Mouse (Mus musculus) neural tube, embryonic 11.5 days (tissue): ENCODE measurements at regions not wholly inside any gene's neighbourhood (a gene's known extent, or its start where the extent isn't known, plus 50 kb on each side); places are given as distances from the start of the nearest gene placed in this dataset.

Experiments used
- ATAC-seq: fragments of 200-750 bp; cut with Nextera tagmentation; 2 replicates; pipeline ENCODE4 v1.8.0; 2017; ENCODE audit warnings: moderate number of reproducible peaks, mild to moderate bottlenecking, moderate TSS enrichment, moderate library complexity; ENCODE audit not compliant: insufficient read depth, low FRiP score, low TSS enrichment
- DNase-seq: peaks from one replicate; pipeline ENCODE4 v3.0.0-alpha.2; 2015; ENCODE audit warnings: low spot score
- H3K27ac ChIP-seq: fragments of 300-500 bp; sonication (generic); 2 replicates; pipeline ENCODE4 v1.5.1; 2014; ENCODE audit warnings: low read depth, mild to moderate bottlenecking, low read length
- H3K27me3 ChIP-seq: fragments of 300-500 bp; sonication (generic); 2 replicates; pipeline ENCODE4 v1.6.1; 2014; ENCODE audit warnings: mild to moderate bottlenecking, low read length, mixed read lengths; ENCODE audit not compliant: control insufficient read depth, insufficient read depth
- H3K36me3 ChIP-seq: fragments of 300-500 bp; sonication (generic); 2 replicates; pipeline ENCODE4 v1.6.1; 2014; ENCODE audit warnings: mild to moderate bottlenecking, low read length, moderate library complexity, mixed read lengths; ENCODE audit not compliant: control insufficient read depth, insufficient read depth
- H3K4me1 ChIP-seq: fragments of 300-500 bp; sonication (generic); 2 replicates; pipeline ENCODE4 v1.6.1; 2014; ENCODE audit warnings: low read length, mixed read lengths; ENCODE audit not compliant: control insufficient read depth, insufficient read depth
- H3K4me2 ChIP-seq: fragments of 300-500 bp; sonication (generic); 2 replicates; pipeline ENCODE4 v1.6.1; 2014; ENCODE audit warnings: low read depth, mild to moderate bottlenecking, moderate library complexity
- H3K4me3 ChIP-seq: fragments of 300-500 bp; sonication (generic); 2 replicates; pipeline ENCODE4 v1.5.1; 2014; ENCODE audit warnings: low read depth, low read length
- H3K9ac ChIP-seq: fragments of 300-500 bp; sonication (generic); 2 replicates; pipeline ENCODE4 v1.6.1; 2014; ENCODE audit warnings: mild to moderate bottlenecking, low read length
- H3K9me3 ChIP-seq: fragments of 300-500 bp; sonication (generic); 2 replicates; pipeline ENCODE4 v1.6.1; 2016; ENCODE audit warnings: low read length; ENCODE audit not compliant: control insufficient read depth
- WGBS: fragments of 180-500 bp; shearing (Covaris S2); extraction: QIAGEN DNeasy Blood & Tissue Kit; methylation state at CpG from one replicate; pipeline ENCODE4 v1.1.7; 2014; 5-methylcytosine and 5-hydroxymethylcytosine counted together

GRCm38 (mm10) chr4:68648311-68648710 is 305.9 kb downstream of the Brinp1 start:
- Histone ChIP-seq H3K4me3 (no peak overlapping the region), H3K4me1 (no peaks in the 10 kb centered on the region), H3K9me3 (no peaks in the 10 kb centered on the region), H3K4me2 (no peak overlapping the region), H3K36me3 (no peaks in the 10 kb centered on the region), H3K27ac (no peak overlapping the region), H3K9ac (no peak overlapping the region), H3K27me3 (no peaks in the 10 kb centered on the region)
- DNase-seq: no peak
- no peak for ATAC-seq
- WGBS: 92% methylated on average over 1 of the region's 1 CpGs

GRCm38 (mm10) chr4:68633299-68633698 is 320.9 kb downstream of the Brinp1 start:
- H3K9me3 ChIP-seq: no peaks in the 10 kb centered on the region
- no peaks in the 10 kb centered on the region for H3K27me3 ChIP-seq
- WGBS: 78% methylated on average over 2 of the region's 2 CpGs
- H3K4me1 ChIP-seq: no peaks in the 10 kb centered on the region
- no peak overlapping the region for H3K27ac ChIP-seq
- DNase-seq: no peak
- H3K4me3 ChIP-seq: no peak overlapping the region
- ATAC-seq: no peak
- H3K9ac ChIP-seq: no peak overlapping the region
- H3K4me2 ChIP-seq: no peak overlapping the region
- H3K36me3 ChIP-seq: no peaks in the 10 kb centered on the region

GRCm38 (mm10) chr4:68624025-68624342 is 330.2 kb downstream of the Brinp1 start:
- H3K27me3 ChIP-seq: no peaks in the 10 kb centered on the region
- DNase-seq (no peak), ATAC-seq (peak; percentile 64; the same call in 1 of the 2 replicates)
- no peaks in the 10 kb centered on the region for H3K9me3 ChIP-seq
- H3K27ac ChIP-seq: no peak overlapping the region
- H3K4me3 ChIP-seq: no peak overlapping the region
- no peaks in the 10 kb centered on the region for H3K36me3 ChIP-seq
- no peaks in the 10 kb centered on the region for H3K4me1 ChIP-seq
- no peak overlapping the region for H3K4me2 ChIP-seq
- WGBS: 57% methylated on average over 4 of the region's 4 CpGs
- no peak overlapping the region for H3K9ac ChIP-seq

- no peak overlapping the region for H3K4me2 ChIP-seq
- H3K27me3 ChIP-seq: no peaks in the 10 kb centered on the region
- H3K9ac ChIP-seq: no peak overlapping the region
- ATAC-seq: peak; percentile 77
- 52% methylated on average over 7 of the region's 7 CpGs for WGBS
- H3K4me1 ChIP-seq: no peaks in the 10 kb centered on the region
- no peaks in the 10 kb centered on the region for H3K36me3 ChIP-seq
- H3K9me3 ChIP-seq: no peaks in the 10 kb centered on the region
- H3K4me3 ChIP-seq: no peak overlapping the region
- DNase-seq: no peak
- H3K27ac ChIP-seq: no peak overlapping the region
Measured at GRCm38 (mm10) chr4:68623125-68624024, 330.8 kb downstream of the Brinp1 start.

GRCm38 (mm10) chr4:68620585-68620984 is 333.6 kb downstream of the Brinp1 start:
- H3K27me3 ChIP-seq: no peaks in the 10 kb centered on the region
- no peak overlapping the region for H3K27ac ChIP-seq
- H3K4me3 ChIP-seq: no peak overlapping the region
- ATAC-seq: no peak
- 91% methylated on average over 3 of the region's 3 CpGs for WGBS
- no peak for DNase-seq
- no peak overlapping the region for H3K4me2 ChIP-seq
- no peaks in the 10 kb centered on the region for H3K4me1 ChIP-seq
- H3K36me3 ChIP-seq: no peaks in the 10 kb centered on the region
- no peak overlapping the region for H3K9ac ChIP-seq
- H3K9me3 ChIP-seq: no peaks in the 10 kb centered on the region

GRCm38 (mm10) chr4:68615706-68616397 is 338.3 kb downstream of the Brinp1 start:
- ATAC-seq (no peak), DNase-seq (no peak)
- Histone ChIP-seq H3K4me2 (no peak overlapping the region), H3K9ac (no peak overlapping the region), H3K4me3 (no peak overlapping the region), H3K4me1 (no peaks in the 10 kb centered on the region), H3K36me3 (no peaks in the 10 kb centered on the region), H3K27me3 (no peaks in the 10 kb centered on the region), H3K27ac (no peak overlapping the region), H3K9me3 (no peaks in the 10 kb centered on the region)
- WGBS: 86% methylated on average over 2 of the region's 2 CpGs

- ATAC-seq: no peak
Measured at GRCm38 (mm10) chr4:68612263-68613012, 341.8 kb downstream of the Brinp1 start.

GRCm38 (mm10) chr4:68595256-68595655 is 358.9 kb downstream of the Brinp1 start:
- Histone ChIP-seq H3K4me1 (no peaks in the 10 kb centered on the region), H3K4me3 (no peak overlapping the region), H3K36me3 (no peaks in the 10 kb centered on the region), H3K4me2 (no peak overlapping the region), H3K27ac (no peak overlapping the region), H3K9me3 (no peaks in the 10 kb centered on the region), H3K9ac (no peak overlapping the region), H3K27me3 (no peaks in the 10 kb centered on the region)
- DNase-seq (no peak), ATAC-seq (no peak)
- WGBS: 86% methylated on average over 1 of the region's 1 CpGs

More at GRCm38 (mm10) chr4:68612263-68613012, 341.8 kb downstream of the Brinp1 start:
- no peak overlapping the region for H3K4me2 ChIP-seq
- H3K9ac ChIP-seq: no peak overlapping the region
- H3K27ac ChIP-seq: no peak overlapping the region
- no peak for DNase-seq
- WGBS: 84% methylated on average over 5 of the region's 6 CpGs
- H3K36me3 ChIP-seq: no peaks in the 10 kb centered on the region
- H3K9me3 ChIP-seq: no peaks in the 10 kb centered on the region
- H3K27me3 ChIP-seq: no peaks in the 10 kb centered on the region
- no peaks in the 10 kb centered on the region for H3K4me1 ChIP-seq
- H3K4me3 ChIP-seq: no peak overlapping the region
